Mouse (Mus musculus) cerebellum, adult 2 months (tissue): ENCODE measurements around the gene Wipf1. TPM values are rescaled to one million over a fixed set of nuclear protein-coding genes. Genes with fewer than 3 reads are reported as not detected.
"Not testable (repeated sequence)": the region's sequence is repeated elsewhere in the genome, so short reads cannot be mapped to it uniquely, and the experiment has no call there.

ENCODE experiments used
- DNase-seq, 2 experiments: peaks; one replicate each; pipeline ENCODE4 v3.0.0; 2021
- H3K27ac ChIP-seq: fragments of 200-500 bp; 2 replicates; pipeline ENCODE4 v1.5.1; 2012; ENCODE audit warnings: low read length, control low read depth, inconsistent platforms; ENCODE audit not compliant: insufficient read depth
- H3K27me3 ChIP-seq: fragments of 200-500 bp; 2 replicates; pipeline ENCODE4 v1.6.1; 2012; ENCODE audit warnings: inconsistent platforms, mild to moderate bottlenecking, low read length, moderate library complexity; ENCODE audit not compliant: control insufficient read depth, insufficient read depth
- H3K4me1 ChIP-seq: fragments of 200-500 bp; 2 replicates; pipeline ENCODE4 v1.6.1; 2011; ENCODE audit warnings: low read length; ENCODE audit not compliant: control insufficient read depth, insufficient read depth
- H3K4me3 ChIP-seq: fragments of 200-500 bp; replicated peaks from 2 replicates; pipeline ENCODE3; 2011; ENCODE audit warnings: mild to moderate bottlenecking, low read depth, low read length, control low read depth; ENCODE audit not compliant: insufficient read depth
- CTCF ChIP-seq: fragments of 200-500 bp; IDR thresholded peaks from 2 replicates; pipeline ENCODE4 v1.5.1; 2011; ENCODE audit warnings: low read depth, mild to moderate bottlenecking, control low read depth, low read length, moderate library complexity, borderline replicate concordance; ENCODE audit not compliant: insufficient read depth
- POLR2A ChIP-seq: fragments of 200-500 bp; IDR thresholded peaks from 2 replicates; pipeline ENCODE4 v1.6.1; 2011; ENCODE audit warnings: low read length, control low read depth, borderline replicate concordance; ENCODE audit not compliant: insufficient read depth
- WGBS: fragments of 180-500 bp; shearing (Covaris S2); methylation state at CpG from one replicate; pipeline ENCODE4 v1.1.7; 2018; 5-methylcytosine and 5-hydroxymethylcytosine counted together
- polyA plus RNA-seq: library from polyadenylated mRNA; depleted of rRNA; stranded (reverse); fragments of >200 nt; gene quantifications from 2 replicates; pipeline ENCODE4 v1.2.3, GENCODE M21; 2012

The Wipf1 gene
- polyA plus RNA-seq, 1 experiment: 7.2 TPM

GRCm38 (mm10) chr2:73566989-73567605 is 37.6 kb upstream of the Wipf1 start:
- DNase-seq: peak; percentile 29 to 42
- H3K27me3 ChIP-seq: no peaks in the 10 kb centered on the region
- H3K4me3 ChIP-seq: no peak overlapping the region
- no peak for TF ChIP-seq POLR2A
- TF ChIP-seq CTCF: peak; percentile 86
- H3K27ac ChIP-seq: no peak overlapping the region
- 12% methylated on average over 8 of the region's 8 CpGs for WGBS
- no peaks in the 10 kb centered on the region for H3K4me1 ChIP-seq

GRCm38 (mm10) chr2:73566162-73566561 is 36.6 kb upstream of the Wipf1 start:
- no peak overlapping the region for H3K27ac ChIP-seq
- TF ChIP-seq POLR2A: no peak
- TF ChIP-seq CTCF: no peak
- no peak overlapping the region for H3K4me3 ChIP-seq
- H3K4me1 ChIP-seq: no peaks in the 10 kb centered on the region
- WGBS: 10% methylated on average over 7 of the region's 7 CpGs
- no peaks in the 10 kb centered on the region for H3K27me3 ChIP-seq
- no peak for DNase-seq

GRCm38 (mm10) chr2:73563690-73564089 is 34.2 kb upstream of the Wipf1 start:
- H3K27me3 ChIP-seq: no peaks in the 10 kb centered on the region
- H3K4me1 ChIP-seq: no peaks in the 10 kb centered on the region
- H3K4me3 ChIP-seq: no peak overlapping the region
- H3K27ac ChIP-seq: no peak overlapping the region
- no peak for TF ChIP-seq POLR2A
- no peak for TF ChIP-seq CTCF
- DNase-seq: no peak
- 81% methylated on average over 7 of the region's 7 CpGs for WGBS

- Histone ChIP-seq H3K27me3 (no peaks in the 10 kb centered on the region), H3K27ac (no peak overlapping the region), H3K4me1 (no peaks in the 10 kb centered on the region), H3K4me3 (no peak overlapping the region)
- 96% methylated on average over 9 of the region's 9 CpGs for WGBS
- no peak for DNase-seq
- no peak for TF ChIP-seq CTCF
- TF ChIP-seq POLR2A: no peak
Observed at GRCm38 (mm10) chr2:73562656-73563055, 33.1 kb upstream of the Wipf1 start.

- H3K27ac ChIP-seq: no peak overlapping the region
- no peak overlapping the region for H3K4me3 ChIP-seq
- DNase-seq: peak; percentile 16 to 17
- TF ChIP-seq POLR2A (no peak), CTCF (peak; percentile 46; the same call in 1 of the 2 replicates)
- H3K27me3 ChIP-seq: no peaks in the 10 kb centered on the region
- no peaks in the 10 kb centered on the region for H3K4me1 ChIP-seq
- WGBS: 3% methylated on average over 8 of the region's 8 CpGs
Observed at GRCm38 (mm10) chr2:73561665-73562063, 32.1 kb upstream of the Wipf1 start.

GRCm38 (mm10) chr2:73560899-73561664 is 31.5 kb upstream of the Wipf1 start:
- Histone ChIP-seq H3K27me3 (no peaks in the 10 kb centered on the region), H3K4me3 (peak overlapping the region; percentile 64), H3K27ac (no peak overlapping the region), H3K4me1 (no peaks in the 10 kb centered on the region)
- WGBS: 3% methylated on average over 23 of the region's 23 CpGs
- no peak for DNase-seq
- TF ChIP-seq POLR2A: no peak
- no peak for TF ChIP-seq CTCF

- H3K4me1 ChIP-seq: no peaks in the 10 kb centered on the region
- no peak for TF ChIP-seq CTCF
- TF ChIP-seq POLR2A: no peak
- H3K27ac ChIP-seq: no peak overlapping the region
- H3K4me3 ChIP-seq: peak overlapping the region; percentile 64
- 56% methylated on average over 7 of the region's 7 CpGs for WGBS
- no peak for DNase-seq
- no peaks in the 10 kb centered on the region for H3K27me3 ChIP-seq
Observed at GRCm38 (mm10) chr2:73560445-73560844, 30.9 kb upstream of the Wipf1 start.

GRCm38 (mm10) chr2:73557956-73558355 is 28.4 kb upstream of the Wipf1 start:
- no peaks in the 10 kb centered on the region for H3K4me1 ChIP-seq
- no peaks in the 10 kb centered on the region for H3K27me3 ChIP-seq
- 83% methylated on average over 8 of the region's 8 CpGs for WGBS
- H3K27ac ChIP-seq: no peak overlapping the region
- H3K4me3 ChIP-seq: no peak overlapping the region
- TF ChIP-seq POLR2A: no peak
- no peak for TF ChIP-seq CTCF
- DNase-seq: no peak

- over 99% methylated on average over 3 of the region's 3 CpGs for WGBS
- H3K4me3 ChIP-seq, H3K27ac ChIP-seq, DNase-seq, H3K27me3 ChIP-seq, H3K4me1 ChIP-seq: not testable (repeated sequence)
Observed at GRCm38 (mm10) chr2:73557061-73557460, 27.5 kb upstream of the Wipf1 start.
